Mouse (Mus musculus) G1E (cell line): Measurements from ENCODE around the gene Tgm7. TPM values are rescaled to one million over a fixed set of nuclear protein-coding genes. Genes with fewer than 3 reads are reported as not detected.

Source experiments
- ATAC-seq: 2 replicates; pipeline ENCODE4 v1.8.0; 2016; ENCODE audit warnings: mild to moderate bottlenecking; ENCODE audit not compliant: insufficient number of reproducible peaks, poor library complexity, low FRiP score, severe bottlenecking; ENCODE audit errors: extremely low read depth
- DNase-seq: peaks from one replicate; pipeline ENCODE4 v3.0.0; 2012; ENCODE audit warnings: low spot score
- H3K27me3 ChIP-seq: 2 replicates; pipeline ENCODE4 v1.6.1; 2012; ENCODE audit warnings: mild to moderate bottlenecking, low read length, inconsistent platforms; ENCODE audit not compliant: insufficient read depth
- H3K36me3 ChIP-seq: replicated peaks from 2 replicates; pipeline ENCODE3; 2012; ENCODE audit warnings: mild to moderate bottlenecking, inconsistent platforms
- H3K4me1 ChIP-seq: 2 replicates; pipeline ENCODE4 v1.6.1; 2012; ENCODE audit warnings: low read depth, low read length, inconsistent platforms, mixed read lengths; ENCODE audit not compliant: insufficient read depth
- H3K4me3 ChIP-seq: 2 replicates; pipeline ENCODE4 v1.5.1; 2012; ENCODE audit warnings: low read depth, mild to moderate bottlenecking, inconsistent platforms, low read length, moderate library complexity, mixed read lengths
- H3K9me3 ChIP-seq: replicated peaks from 2 replicates; pipeline ENCODE4 v1.6.1; 2012; ENCODE audit warnings: inconsistent platforms
- CTCF ChIP-seq: IDR thresholded peaks from 2 replicates; pipeline ENCODE4 v1.5.1; 2012; ENCODE audit warnings: low read depth, low read length, inconsistent platforms, mixed read lengths
- GATA1 ChIP-seq: IDR thresholded peaks from 2 replicates; pipeline ENCODE4 v1.6.1; 2012; ENCODE audit warnings: borderline replicate concordance, low read length, inconsistent platforms, mixed read lengths
- GATA2 ChIP-seq: IDR thresholded peaks from 2 replicates; pipeline ENCODE4 v1.6.1; 2012; ENCODE audit warnings: low read depth, low read length, inconsistent platforms, borderline replicate concordance
- POLR2AphosphoS5 ChIP-seq: IDR thresholded peaks from 2 replicates; pipeline ENCODE4 v1.6.1; 2012; ENCODE audit warnings: low read depth, low read length, inconsistent platforms; ENCODE audit not compliant: insufficient replicate concordance
- TAL1 ChIP-seq: conservative IDR thresholded peaks from 2 replicates; pipeline ENCODE4 v1.6.1; 2012; ENCODE audit warnings: low read depth, low read length, inconsistent platforms, mixed read lengths
- polyA plus RNA-seq: library from polyadenylated mRNA; stranded (reverse); fragments of >175 nt; gene quantifications from 2 replicates; pipeline ENCODE4 v1.2.3, GENCODE M21; 2012
- total RNA-seq, 2 experiments: library from RNA; stranded (forward) in 1 of 2; stranded (reverse) in 1 of 2; fragments of 200-1000 nt in 1 of 2; fragments of >200 nt in 1 of 2; fragmentation: Nextera tagmentation in 1 of 2; gene quantifications; 2 replicates each; pipeline ENCODE4 v1.2.3; 2014 to 2017

Gene Tgm7
- total RNA-seq (2014; fragmentation: Nextera tagmentation), result not detected in 2 replicates
- 0.05 TPM in 1 of 2 replicates, not detected in the other for total RNA-seq (2017)
- polyA plus RNA-seq, result not detected in 2 replicates

DNA sequence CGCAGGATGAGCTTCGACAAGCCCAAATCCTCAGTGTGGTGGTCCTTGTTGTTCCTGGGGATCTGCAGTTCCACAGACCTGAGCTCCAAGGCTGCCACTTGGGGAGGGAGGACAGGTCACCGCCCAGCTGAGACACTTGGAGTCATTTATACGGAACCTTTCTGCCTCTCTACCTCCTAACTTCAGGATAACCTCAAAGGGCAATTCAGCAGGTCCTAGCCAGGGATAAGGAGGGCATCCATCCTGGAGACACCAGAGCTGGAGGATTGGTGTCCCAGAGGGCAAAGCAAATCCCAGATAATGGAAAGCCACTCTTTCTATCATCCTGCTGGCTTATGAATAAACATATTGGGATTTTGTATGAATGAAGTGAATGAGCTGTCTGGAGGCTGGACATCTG is at the start of gene Tgm7:
TSS of gene Tgm7 (minus strand) at position 101 of the 400 bp plus-strand sequence.
- ATAC-seq (no peak), DNase-seq (no peak)
- Histone ChIP-seq H3K9me3 (no peaks in the 10 kb centered on the region), H3K4me3 (no peak within 1 kb of the TSS), H3K36me3 (no peaks in the 10 kb centered on the region), H3K4me1 (no peaks in the 10 kb centered on the region), H3K27me3 (peaks cover 27% of the 10 kb centered on the region)
- TF ChIP-seq GATA1 (no peak), TAL1 (no peak), GATA2 (no peak), CTCF (no peak), POLR2AphosphoS5 (no peak)

DNA sequence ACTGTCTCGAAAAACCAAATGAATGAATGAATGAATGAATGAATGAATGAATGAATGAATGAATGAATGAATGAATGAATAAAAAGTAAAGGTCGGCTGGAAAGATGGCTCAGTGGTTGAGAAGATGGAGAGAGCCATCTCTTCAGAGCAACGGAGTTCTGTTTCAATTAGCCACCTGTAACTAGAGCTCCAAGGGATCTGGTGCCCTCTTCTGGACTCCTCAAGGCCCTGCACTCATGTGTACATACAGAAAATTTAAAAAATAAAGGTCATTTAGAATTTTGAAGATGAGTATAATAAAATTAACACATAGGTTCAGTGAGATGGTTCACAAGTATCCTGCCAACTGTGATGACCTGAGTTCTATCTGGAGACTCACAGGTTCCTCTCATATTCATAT is 43.5 kb upstream of the Tgm7 start:
- Histone ChIP-seq H3K4me1 (no peaks in the 10 kb centered on the region), H3K9me3 (no peaks in the 10 kb centered on the region), H3K4me3 (no peak overlapping the region), H3K27me3 (no peaks in the 10 kb centered on the region), H3K36me3 (peaks cover 69% of the 10 kb centered on the region)
- no peak for DNase-seq
- ATAC-seq, result no peak
- no peak for TF ChIP-seq CTCF

DNA sequence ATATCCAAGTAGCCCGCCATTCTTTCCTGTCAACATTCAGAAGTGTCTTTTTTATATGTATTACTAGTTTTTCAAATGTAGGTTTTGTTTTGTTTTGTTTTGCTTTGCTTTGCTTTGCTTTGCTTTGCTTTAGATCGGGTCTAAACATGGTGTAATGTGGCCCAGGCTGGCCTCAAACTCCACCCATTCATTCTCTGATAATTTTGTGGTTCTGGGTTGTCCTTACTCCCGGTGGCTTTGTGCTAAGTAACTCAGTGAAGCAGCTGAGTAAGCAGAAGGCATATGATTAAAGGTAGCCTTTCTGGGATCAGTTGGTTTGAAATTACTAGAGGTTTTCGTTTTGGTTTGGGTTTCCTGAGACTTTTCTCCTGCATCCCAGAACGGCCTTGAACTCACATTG is 40.1 kb upstream of the Tgm7 start:
- peaks cover 76% of the 10 kb centered on the region for H3K36me3 ChIP-seq

GRCm38 (mm10) chr2:121142415-121142814 is 32.8 kb upstream of the Tgm7 start:
- Histone ChIP-seq H3K4me3 (no peak overlapping the region; the same call in 1 of the 2 replicates), H3K4me1 (peaks cover 33% of the 10 kb centered on the region), H3K36me3 (peaks cover 59% of the 10 kb centered on the region), H3K9me3 (no peaks in the 10 kb centered on the region), H3K27me3 (no peaks in the 10 kb centered on the region)
- no peak for TF ChIP-seq TAL1
- no peak for TF ChIP-seq CTCF
- no peak for TF ChIP-seq GATA2
- no peak for TF ChIP-seq POLR2AphosphoS5
- TF ChIP-seq GATA1, result no peak
- no peak for DNase-seq
- no peak for ATAC-seq

More for the DNA sequence above, 40.1 kb upstream of the Tgm7 start:
- Histone ChIP-seq H3K4me1 (no peaks in the 10 kb centered on the region), H3K27me3 (no peaks in the 10 kb centered on the region), H3K4me3 (no peak overlapping the region), H3K9me3 (no peaks in the 10 kb centered on the region)
- no peak for DNase-seq
- TF ChIP-seq TAL1 (no peak), GATA1 (no peak), GATA2 (no peak), POLR2AphosphoS5 (no peak), CTCF (no peak)
- ATAC-seq, result no peak

GRCm38 (mm10) chr2:121141216-121142035 is 31.8 kb upstream of the Tgm7 start:
- Histone ChIP-seq H3K4me1 (peaks cover 38% of the 10 kb centered on the region), H3K36me3 (peaks cover 56% of the 10 kb centered on the region), H3K9me3 (no peaks in the 10 kb centered on the region), H3K27me3 (no peaks in the 10 kb centered on the region), H3K4me3 (peak overlapping the region; percentile 63)
- TF ChIP-seq GATA1 (no peak), POLR2AphosphoS5 (no peak), GATA2 (no peak), TAL1 (no peak), CTCF (no peak)
- DNase-seq, result no peak
- no peak for ATAC-seq

DNA sequence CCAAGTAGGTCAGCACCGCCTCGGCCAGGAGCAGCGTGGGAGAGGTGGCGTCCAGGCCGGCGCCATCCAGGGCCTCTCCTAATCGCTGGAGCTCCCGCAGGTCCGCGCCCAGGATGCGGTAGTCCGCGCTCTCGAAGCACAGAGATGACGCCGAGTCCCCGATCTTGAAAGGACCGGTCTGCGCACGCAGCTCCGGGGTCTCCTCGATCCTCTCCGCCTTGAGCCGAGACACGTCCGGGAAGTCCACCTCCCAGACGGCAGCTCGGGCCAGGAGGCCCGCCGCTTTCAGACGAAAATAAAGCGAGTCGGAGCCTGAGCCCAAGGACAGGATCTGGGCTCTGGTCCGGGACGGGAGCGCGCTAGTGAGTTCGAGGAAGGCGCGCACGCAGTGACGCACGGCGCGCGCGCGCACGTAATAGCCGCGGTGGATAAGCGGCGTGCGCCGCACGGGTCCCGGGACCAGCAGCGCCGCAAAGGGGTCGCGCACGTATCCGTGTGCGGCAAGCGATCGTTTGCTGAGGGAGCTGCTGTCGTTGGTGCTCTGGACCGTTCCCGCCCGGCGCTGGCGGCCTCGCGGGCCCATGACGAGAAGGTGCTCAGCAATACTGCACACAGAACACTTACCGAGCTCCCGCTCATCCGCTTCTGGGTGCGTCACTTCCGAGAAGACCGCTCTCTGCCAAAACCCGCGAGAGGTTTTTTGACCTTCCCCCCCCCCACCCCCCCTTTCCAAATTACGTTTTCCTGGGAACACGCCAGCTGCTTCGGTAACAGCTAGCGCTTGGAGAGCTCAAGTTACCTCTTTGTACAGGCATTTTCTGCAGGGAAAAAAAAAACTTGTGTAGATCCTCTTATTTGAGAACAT is 30.7 kb upstream of the Tgm7 start, which contains the start of the genes Adal and Lcmt2:
TSS of gene Adal (plus strand) at position 411 of the 865 bp plus-strand sequence.
TSS of gene Lcmt2 (minus strand) at position 636 of the 865 bp plus-strand sequence.
- TF ChIP-seq POLR2AphosphoS5, result 0 out of 2 replicates have a peak, but pooled peaks have one; percentile 50
- no peak for TF ChIP-seq TAL1
- no peaks in the 10 kb centered on the region for H3K27me3 ChIP-seq
- peaks cover 48% of the 10 kb centered on the region for H3K36me3 ChIP-seq
- peak; percentile 68 for ATAC-seq
- DNase-seq, result peak; percentile 93
- peaks cover 38% of the 10 kb centered on the region for H3K4me1 ChIP-seq
- H3K9me3 ChIP-seq, result no peaks in the 10 kb centered on the region
- peak within 1 kb of the TSS; percentile 94 for H3K4me3 ChIP-seq
